Mouse (Mus musculus) hindbrain, embryonic 11.5 days (tissue): ENCODE results near the gene Hils1. TPM values are rescaled to one million over a fixed set of nuclear protein-coding genes. Genes with fewer than 3 reads are reported as not detected.

Experiments
- ATAC-seq: fragments of 200-750 bp; cut with Nextera tagmentation; 2 replicates; pipeline ENCODE4 v1.8.0; 2017; ENCODE audit warnings: mild to moderate bottlenecking, moderate TSS enrichment, moderate library complexity; ENCODE audit not compliant: low FRiP score
- DNase-seq: peaks from one replicate; pipeline ENCODE4 v3.0.0-alpha.2; 2015; ENCODE audit warnings: low spot score
- H3K27ac ChIP-seq: fragments of 300-500 bp; sonication (generic); 2 replicates; pipeline ENCODE4 v1.5.1; 2014; ENCODE audit warnings: mild to moderate bottlenecking, low read depth, low read length
- H3K27me3 ChIP-seq: fragments of 300-500 bp; sonication (generic); 2 replicates; pipeline ENCODE4 v1.6.1; 2014; ENCODE audit warnings: mild to moderate bottlenecking, low read length, moderate library complexity, mixed read lengths; ENCODE audit not compliant: control insufficient read depth, insufficient read depth
- H3K36me3 ChIP-seq: fragments of 300-500 bp; sonication (generic); 2 replicates; pipeline ENCODE4 v1.6.1; 2014; ENCODE audit warnings: mild to moderate bottlenecking, low read length, moderate library complexity, mixed read lengths; ENCODE audit not compliant: control insufficient read depth, insufficient read depth
- H3K4me1 ChIP-seq: fragments of 300-500 bp; sonication (generic); replicated peaks from 2 replicates; pipeline ENCODE4 v1.6.1; 2014; ENCODE audit warnings: low read length, mixed read lengths; ENCODE audit not compliant: control insufficient read depth, insufficient read depth
- H3K4me2 ChIP-seq: fragments of 300-500 bp; sonication (generic); replicated peaks from 2 replicates; pipeline ENCODE4 v1.6.1; 2014; ENCODE audit warnings: mild to moderate bottlenecking, low read depth, low read length
- H3K4me3 ChIP-seq: fragments of 300-500 bp; sonication (generic); 2 replicates; pipeline ENCODE4 v1.5.1; 2014; ENCODE audit warnings: low read depth, low read length
- H3K9ac ChIP-seq: fragments of 300-500 bp; sonication (generic); 2 replicates; pipeline ENCODE4 v1.6.1; 2014; ENCODE audit warnings: low read depth, low read length
- H3K9me3 ChIP-seq: fragments of 300-500 bp; sonication (generic); 2 replicates; pipeline ENCODE4 v1.6.1; 2016; ENCODE audit warnings: low read length; ENCODE audit not compliant: control insufficient read depth
- WGBS: fragments of 180-500 bp; shearing (Covaris S2); extraction: QIAGEN DNeasy Blood & Tissue Kit; methylation state at CpG from one replicate; pipeline ENCODE4 v1.1.7; 2014; 5-methylcytosine and 5-hydroxymethylcytosine counted together
- polyA plus RNA-seq: library from polyadenylated mRNA; unstranded; fragments of >200 nt; fragmentation: Nextera tagmentation; extraction: Ambion mirVana; gene quantifications from 2 replicates; pipeline ENCODE4 v1.2.1, GENCODE M21; 2014

Gene Hils1
- polyA plus RNA-seq, 1 experiment from 2014 or later = not detected

- no peak overlapping the region; the same call in 1 of the 2 replicates for H3K4me3 ChIP-seq
- H3K9me3 ChIP-seq = no peaks in the 10 kb centered on the region
These were observed 33.2 kb downstream of the Hils1 start for GRCm38 (mm10) chr11:95000548-95000947.

DNA sequence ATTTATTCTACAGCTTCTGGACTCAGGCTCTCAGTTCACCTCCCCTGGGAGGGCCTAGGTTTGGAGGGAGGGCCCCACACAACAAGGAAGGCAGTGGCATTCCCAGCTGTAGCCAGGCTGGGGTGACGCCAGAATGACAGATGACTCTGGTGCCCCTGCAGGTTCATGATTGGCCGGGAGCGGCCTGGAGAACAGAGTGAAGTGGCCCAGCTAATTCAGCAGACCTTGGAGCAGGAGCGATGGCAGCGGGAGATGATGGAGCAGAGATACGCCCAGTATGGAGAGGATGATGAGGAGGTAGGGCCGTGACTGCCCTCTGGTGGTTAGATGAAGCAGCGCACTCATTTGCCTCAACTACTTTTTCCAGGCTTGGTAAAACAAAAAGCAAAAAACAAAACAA, 33.7 kb downstream of the Hils1 start:
- Histone ChIP-seq H3K9ac (no peak overlapping the region), H3K4me1 (peaks cover 10% of the 10 kb centered on the region), H3K27ac (peak overlapping the region; percentile 56), H3K27me3 (no peaks in the 10 kb centered on the region), H3K4me3 (no peak overlapping the region), H3K4me2 (no peak overlapping the region), H3K36me3 (peaks cover 21% of the 10 kb centered on the region), H3K9me3 (no peaks in the 10 kb centered on the region)
- ATAC-seq = peak; percentile 83
- WGBS = under 1% methylated on average over 8 of the region's 8 CpGs
- DNase-seq = peak; percentile 84

More at GRCm38 (mm10) chr11:95000548-95000947, 33.2 kb downstream of the Hils1 start:
- DNase-seq (no peak), ATAC-seq (no peak; the same call in 1 of the 2 replicates)
- Histone ChIP-seq H3K36me3 (peaks cover 21% of the 10 kb centered on the region), H3K27ac (peak overlapping the region; percentile 56), H3K4me2 (no peak overlapping the region), H3K4me1 (peaks cover 8% of the 10 kb centered on the region), H3K9ac (0 out of 2 replicates have a peak overlapping the region, but pooled peaks have one; percentile 7), H3K27me3 (no peaks in the 10 kb centered on the region)
- 40% methylated on average over 4 of the region's 4 CpGs for WGBS

DNA sequence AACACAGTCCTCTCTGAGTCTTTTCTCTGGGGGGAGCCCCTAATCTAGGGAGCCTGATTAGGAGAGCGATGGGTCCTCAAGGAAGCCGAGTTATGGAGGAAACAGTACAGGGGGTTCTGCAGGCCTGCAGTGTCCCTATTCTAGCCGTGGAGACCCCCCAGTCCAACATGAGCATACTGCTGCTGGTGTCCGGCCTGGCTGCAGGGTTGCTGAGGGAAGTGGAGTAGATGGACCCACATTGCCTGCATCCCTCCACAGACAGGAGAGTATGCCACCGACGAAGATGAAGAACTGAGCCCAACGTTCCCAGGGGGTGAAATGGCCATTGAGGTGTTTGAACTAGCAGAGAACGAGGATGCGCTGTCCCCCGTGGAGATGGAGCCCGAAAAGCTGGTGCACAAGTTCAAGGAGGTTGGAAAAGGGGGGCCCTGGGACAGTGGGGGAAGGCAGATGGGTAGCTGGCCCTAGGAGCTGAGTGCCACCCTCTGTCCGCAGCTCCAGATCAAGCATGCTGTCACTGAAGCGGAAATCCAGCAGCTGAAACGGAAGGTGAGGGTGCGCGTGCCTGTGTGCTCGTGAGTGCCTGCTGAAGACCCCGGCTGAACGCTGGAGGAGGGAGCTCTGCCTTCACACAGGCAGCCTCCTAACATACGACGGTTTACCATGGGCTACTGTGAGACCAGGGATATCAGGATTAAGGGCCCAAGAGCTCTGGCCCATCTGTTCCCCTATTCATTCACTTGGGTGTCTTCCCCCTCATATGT, 34.4 kb downstream of the Hils1 start:
- Histone ChIP-seq H3K27me3 (no peaks in the 10 kb centered on the region), H3K27ac (peak overlapping the region; percentile 7; the same call in 1 of the 2 replicates), H3K4me1 (peaks cover 13% of the 10 kb centered on the region), H3K9me3 (no peaks in the 10 kb centered on the region), H3K4me3 (no peak overlapping the region), H3K4me2 (no peak overlapping the region), H3K36me3 (peaks cover 16% of the 10 kb centered on the region), H3K9ac (no peak overlapping the region)
- ATAC-seq (no peak), DNase-seq (no peak)
- 88% methylated on average over 21 of the region's 21 CpGs for WGBS

- Histone ChIP-seq H3K36me3 (peaks cover 13% of the 10 kb centered on the region), H3K27me3 (no peaks in the 10 kb centered on the region), H3K4me1 (peaks cover 18% of the 10 kb centered on the region), H3K27ac (no peak overlapping the region), H3K4me2 (no peak overlapping the region), H3K9me3 (no peaks in the 10 kb centered on the region), H3K9ac (no peak overlapping the region), H3K4me3 (no peak overlapping the region)
- ATAC-seq (no peak), DNase-seq (no peak)
- WGBS = 95% methylated on average over 8 of the region's 8 CpGs
These were observed 35.3 kb downstream of the Hils1 start for GRCm38 (mm10) chr11:95002705-95003104.

- no peak overlapping the region for H3K4me3 ChIP-seq
- H3K9me3 ChIP-seq = no peaks in the 10 kb centered on the region
- ATAC-seq (no peak), DNase-seq (no peak)
- WGBS = 86% methylated on average over 12 of the region's 12 CpGs
- peaks cover 12% of the 10 kb centered on the region; the same call in 1 of the 2 replicates for H3K36me3 ChIP-seq
- H3K27ac ChIP-seq = peak overlapping the region; percentile 9; the same call in 1 of the 2 replicates
- peaks cover 18% of the 10 kb centered on the region for H3K4me1 ChIP-seq
- no peaks in the 10 kb centered on the region for H3K27me3 ChIP-seq
- no peak overlapping the region for H3K9ac ChIP-seq
- no peak overlapping the region for H3K4me2 ChIP-seq
These were observed 36.9 kb downstream of the Hils1 start for GRCm38 (mm10) chr11:95004136-95004936.

- Histone ChIP-seq H3K9me3 (no peaks in the 10 kb centered on the region), H3K4me3 (no peak overlapping the region), H3K4me1 (peaks cover 17% of the 10 kb centered on the region), H3K4me2 (no peak overlapping the region), H3K9ac (no peak overlapping the region), H3K27me3 (no peaks in the 10 kb centered on the region), H3K27ac (no peak overlapping the region), H3K36me3 (peaks cover 12% of the 10 kb centered on the region; the same call in 1 of the 2 replicates)
- ATAC-seq = no peak
- 64% methylated on average over 6 of the region's 6 CpGs for WGBS
- DNase-seq = no peak
These were observed 37.5 kb downstream of the Hils1 start for GRCm38 (mm10) chr11:95004937-95005198.

DNA sequence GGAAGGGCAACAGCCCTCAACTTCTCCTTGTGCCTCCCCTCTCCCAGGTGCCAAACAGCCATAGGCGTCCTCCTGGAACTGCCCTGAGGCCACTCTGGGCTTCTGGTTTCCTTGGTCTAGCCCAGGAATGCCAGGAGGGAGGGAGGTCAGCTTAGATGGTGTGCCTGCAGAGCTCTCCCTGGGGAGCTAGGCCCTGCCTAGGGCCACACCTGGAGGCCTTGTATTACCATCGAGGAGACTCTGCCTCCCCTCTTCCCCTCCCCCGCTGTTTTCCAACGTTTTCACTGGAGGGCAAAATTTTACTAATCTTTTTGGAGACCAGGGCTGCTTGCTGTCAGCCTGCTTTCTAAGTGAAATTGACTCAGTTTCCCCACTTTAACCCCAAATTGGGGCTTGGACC, 38.6 kb downstream of the Hils1 start:
- no peak overlapping the region for H3K9ac ChIP-seq
- H3K4me3 ChIP-seq = peak overlapping the region; percentile 10; the same call in 1 of the 2 replicates
- no peaks in the 10 kb centered on the region for H3K27me3 ChIP-seq
- DNase-seq (no peak), ATAC-seq (peak; percentile 8; the same call in 1 of the 2 replicates)
- peaks cover 9% of the 10 kb centered on the region; the same call in 1 of the 2 replicates for H3K36me3 ChIP-seq
- H3K9me3 ChIP-seq = no peaks in the 10 kb centered on the region
- WGBS = 38% methylated on average over 4 of the region's 4 CpGs
- H3K4me2 ChIP-seq = peak overlapping the region; percentile 57; the same call in 1 of the 2 replicates
- peaks cover 9% of the 10 kb centered on the region; the same call in 1 of the 2 replicates for H3K4me1 ChIP-seq
- peak overlapping the region; percentile 51 for H3K27ac ChIP-seq

DNA sequence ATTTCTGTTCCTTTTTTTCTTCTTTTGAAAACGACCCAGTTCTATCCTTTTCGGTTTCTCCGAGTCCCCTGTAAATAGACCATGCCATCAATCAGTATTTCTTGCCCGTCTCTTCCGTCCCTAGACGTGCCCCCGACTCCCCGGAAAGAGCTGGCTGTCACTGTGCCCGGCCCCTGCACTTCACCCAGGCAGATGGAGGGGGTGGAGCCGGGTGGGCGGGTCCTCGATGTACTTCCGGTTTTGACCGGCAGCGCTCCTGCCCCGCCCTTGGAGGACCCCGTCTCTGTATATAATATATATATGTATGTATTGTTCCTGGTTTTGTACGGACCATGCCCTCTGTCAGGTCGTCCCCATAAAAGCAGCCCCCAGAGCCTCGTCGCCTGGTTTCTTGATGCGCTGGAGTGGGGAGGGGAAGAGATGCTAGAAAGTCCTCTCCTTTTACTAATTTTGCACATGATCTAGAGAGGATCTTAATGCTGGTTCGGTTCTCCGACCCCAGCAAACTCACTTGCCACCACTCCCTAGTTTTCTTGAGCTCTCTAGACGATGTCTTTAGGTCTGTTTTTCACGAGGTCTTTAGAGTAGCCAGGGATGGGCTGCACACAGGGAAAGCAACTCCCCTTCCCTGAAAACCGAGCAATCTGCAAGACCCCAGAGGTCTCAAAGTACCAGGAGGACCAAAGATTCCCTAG, 39.3 kb downstream of the Hils1 start:
- peak overlapping the region; percentile 69 for H3K9ac ChIP-seq
- peak overlapping the region; percentile 37 for H3K4me3 ChIP-seq
- peak; percentile 88 for DNase-seq
- H3K36me3 ChIP-seq = peaks cover 6% of the 10 kb centered on the region; the same call in 1 of the 2 replicates
- H3K4me1 ChIP-seq = peaks cover 11% of the 10 kb centered on the region; the same call in 1 of the 2 replicates
- no peaks in the 10 kb centered on the region for H3K9me3 ChIP-seq
- no peaks in the 10 kb centered on the region for H3K27me3 ChIP-seq
- 2% methylated on average over 27 of the region's 27 CpGs for WGBS
- ATAC-seq = peak; percentile 66
- H3K4me2 ChIP-seq = peak overlapping the region; percentile 57
- peak overlapping the region; percentile 70 for H3K27ac ChIP-seq
